Mouse (Mus musculus): Measurements from ENCODE around the gene Kcnk3.

The Kcnk3 gene

GRCm38 (mm10) chr5:30638041-30638440 lies 50.1 kb downstream of the Kcnk3 start:
- DNase-seq (ENCODE audit: low read depth, low spot score): peak; percentile 69

GRCm38 (mm10) chr5:30643477-30644179 lies 55.7 kb downstream of the Kcnk3 start:
- DNase-seq (ENCODE audit: low read depth, low spot score): no peak

- no peak for DNase-seq (ENCODE audit: low read depth, low spot score)
These were observed 58.1 kb downstream of the Kcnk3 start for GRCm38 (mm10) chr5:30646036-30646435.

- no peak for DNase-seq (ENCODE audit: low read depth, low spot score)
These were observed 59.4 kb downstream of the Kcnk3 start for GRCm38 (mm10) chr5:30647396-30647795.

- peak; percentile 57 for DNase-seq (ENCODE audit: low read depth, low spot score)
These were observed 60.0 kb downstream of the Kcnk3 start, which contains the start of gene Slc35f6 for GRCm38 (mm10) chr5:30647815-30648560. Gene Slc35f6 (plus strand): TSS chr5:30647933.

GRCm38 (mm10) chr5:30649558-30649957 lies 61.6 kb downstream of the Kcnk3 start:
- DNase-seq (ENCODE audit: low read depth, low spot score): no peak

- DNase-seq (ENCODE audit: low read depth, low spot score): no peak
These were observed 62.8 kb downstream of the Kcnk3 start for GRCm38 (mm10) chr5:30650756-30651155.

- no peak for DNase-seq (ENCODE audit: low read depth, low spot score)
These were observed 63.6 kb downstream of the Kcnk3 start for GRCm38 (mm10) chr5:30651554-30651953.

GRCm38 (mm10) chr5:30653246-30653645 lies 65.3 kb downstream of the Kcnk3 start:
- no peak for DNase-seq (ENCODE audit: low read depth, low spot score)

- DNase-seq (ENCODE audit: low read depth, low spot score): no peak
These were observed 67.1 kb downstream of the Kcnk3 start for GRCm38 (mm10) chr5:30655042-30655441.

GRCm38 (mm10) chr5:30655526-30656195 lies 67.7 kb downstream of the Kcnk3 start:
- DNase-seq (ENCODE audit: low read depth, low spot score): no peak

- no peak for DNase-seq (ENCODE audit: low read depth, low spot score)
These were observed 71.1 kb downstream of the Kcnk3 start for GRCm38 (mm10) chr5:30659042-30659441.

- no peak for DNase-seq (ENCODE audit: low read depth, low spot score)
These were observed 72.3 kb downstream of the Kcnk3 start for GRCm38 (mm10) chr5:30660278-30660677.

GRCm38 (mm10) chr5:30660813-30661212 lies 72.8 kb downstream of the Kcnk3 start:
- no peak for DNase-seq (ENCODE audit: low read depth, low spot score)

- no peak for DNase-seq (ENCODE audit: low read depth, low spot score)
These were observed 77.4 kb downstream of the Kcnk3 start for GRCm38 (mm10) chr5:30665360-30665759.

GRCm38 (mm10) chr5:30665968-30666367 lies 78.0 kb downstream of the Kcnk3 start:
- no peak for DNase-seq (ENCODE audit: low read depth, low spot score)

- DNase-seq (ENCODE audit: low read depth, low spot score): peak; percentile 96
These were observed 78.6 kb downstream of the Kcnk3 start, which contains the start of gene Cenpa for GRCm38 (mm10) chr5:30666391-30667195. Gene Cenpa (plus strand): TSS chr5:30666777.

- DNase-seq (ENCODE audit: low read depth, low spot score): no peak
These were observed 79.2 kb downstream of the Kcnk3 start for GRCm38 (mm10) chr5:30667215-30667614.

GRCm38 (mm10) chr5:30667686-30668085 lies 79.7 kb downstream of the Kcnk3 start:
- no peak for DNase-seq (ENCODE audit: low read depth, low spot score)

- no peak for DNase-seq (ENCODE audit: low read depth, low spot score)
These were observed 80.9 kb downstream of the Kcnk3 start for GRCm38 (mm10) chr5:30668637-30669495.

- no peak for DNase-seq (ENCODE audit: low read depth, low spot score)
These were observed 81.5 kb downstream of the Kcnk3 start for GRCm38 (mm10) chr5:30669496-30669830.

All from forelimb bud, embryonic 11.5 days (tissue).